Mouse (Mus musculus) right cerebral cortex, postnatal 25 days (tissue): ENCODE measurements at regions not wholly inside any gene's neighbourhood (a gene's known extent, or its start where the extent isn't known, plus 50 kb on each side); places are given as distances from the start of the nearest gene placed in this dataset.

Source experiments
- DNase-seq: peaks from one replicate; pipeline ENCODE4 v3.0.0; 2022

- DNase-seq: no peak
Measured at GRCm38 (mm10) chr1:69746575-69747290, 59.7 kb upstream of the Ikzf2 start.

GRCm38 (mm10) chr1:69752724-69753123 is 65.7 kb upstream of the Ikzf2 start:
- DNase-seq: no peak

DNA sequence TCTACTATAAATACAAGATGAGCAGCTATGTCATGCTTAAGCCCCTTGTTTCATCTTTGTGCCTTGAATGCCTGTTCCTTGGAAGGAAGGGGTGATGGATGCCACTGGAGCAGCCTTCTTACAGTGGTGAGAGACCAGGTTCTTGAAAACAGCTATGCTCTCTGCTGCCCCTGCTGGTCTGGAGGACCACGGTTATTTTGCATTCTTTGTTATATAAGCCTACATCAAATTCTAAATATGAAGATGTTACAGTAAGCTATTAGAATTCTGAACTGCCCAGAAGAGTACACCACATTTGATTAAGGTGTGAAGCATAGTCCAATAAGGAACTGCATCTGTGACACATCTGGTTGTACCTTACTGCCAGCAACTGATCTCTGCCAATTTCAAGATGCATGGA is 69.1 kb upstream of the Spag16 start:
- no peak for DNase-seq

- DNase-seq: peak; percentile 15
Measured at GRCm38 (mm10) chr1:69759544-69759943, 67.2 kb upstream of the Spag16 start.

- DNase-seq: no peak
Measured at GRCm38 (mm10) chr1:69768714-69769113, 58.1 kb upstream of the Spag16 start.

DNA sequence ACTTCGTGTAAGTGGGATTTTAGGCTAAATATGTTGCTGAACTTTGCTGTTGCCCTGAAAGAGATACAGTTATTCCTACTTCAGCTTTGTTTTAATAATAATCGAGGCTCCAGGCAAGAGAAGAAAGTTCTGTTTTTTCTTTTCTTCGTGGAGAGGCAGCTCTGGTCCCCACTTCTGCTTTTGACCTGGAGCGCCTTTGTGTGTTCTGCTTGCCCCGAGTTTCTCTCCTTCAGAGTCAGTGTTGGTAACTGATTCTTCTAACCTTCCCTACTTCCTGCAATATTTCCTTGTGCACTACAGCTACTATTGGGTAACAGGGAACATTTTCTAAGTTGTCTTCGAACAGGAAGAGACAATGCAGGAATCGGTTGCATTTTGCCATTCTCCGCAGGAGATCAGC is 56.6 kb upstream of the Spag16 start:
- DNase-seq: no peak

GRCm38 (mm10) chr1:69771436-69771835 is 55.3 kb upstream of the Spag16 start:
- DNase-seq: no peak

GRCm38 (mm10) chr1:69775589-69775988 is 51.2 kb upstream of the Spag16 start:
- DNase-seq: no peak
